Mouse (Mus musculus) ZHBTc4 (cell line): ENCODE results near the gene Sim2.

Source experiments
- DNase-seq: peaks from one replicate; pipeline ENCODE4 v3.0.0-alpha.2; 2011; ENCODE audit warnings: low read depth, low spot score

Sim2 gene

DNA sequence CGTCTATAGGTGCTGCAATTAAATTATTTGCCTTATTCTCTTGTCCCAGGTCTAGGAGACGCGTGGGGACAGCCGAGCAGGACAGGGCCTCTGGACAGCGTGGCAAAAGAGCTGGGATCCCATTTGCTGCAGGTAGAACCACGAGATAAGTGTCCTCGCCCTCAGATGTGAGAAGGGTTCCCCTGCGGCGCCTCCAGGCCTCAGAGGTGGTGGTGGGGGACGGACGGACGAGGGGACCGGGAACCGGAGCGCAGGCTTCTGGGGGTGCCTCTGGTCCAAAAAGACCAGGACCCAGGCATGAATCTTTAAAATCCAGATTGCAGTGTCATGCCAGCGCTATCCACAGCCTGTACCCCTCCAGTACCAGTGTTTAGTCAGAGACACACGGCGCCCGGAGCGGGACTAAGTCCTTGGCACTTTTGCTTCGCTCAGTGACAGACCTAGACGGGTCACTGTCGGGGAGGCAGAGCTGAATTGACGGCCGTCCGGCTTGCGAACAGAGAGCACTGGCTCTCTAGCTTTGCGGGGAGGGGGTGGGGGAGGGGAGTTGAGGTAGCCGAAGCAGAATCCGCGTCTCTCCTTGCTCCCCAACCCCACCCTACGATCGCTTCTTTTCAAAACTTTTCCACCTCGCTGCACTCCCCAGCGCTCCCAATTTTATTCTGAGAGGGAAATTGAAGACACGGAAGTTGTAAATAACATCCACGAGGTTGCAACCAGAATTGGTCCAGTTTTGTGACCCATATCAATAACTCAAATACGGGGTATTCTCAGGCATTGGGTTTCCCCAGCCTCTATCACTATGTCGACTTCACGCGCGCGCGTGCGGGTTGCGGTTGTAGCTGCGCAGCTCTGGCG is 9.7 kb downstream of the Sim2 start:
- DNase-seq, result peak; percentile 51

DNA sequence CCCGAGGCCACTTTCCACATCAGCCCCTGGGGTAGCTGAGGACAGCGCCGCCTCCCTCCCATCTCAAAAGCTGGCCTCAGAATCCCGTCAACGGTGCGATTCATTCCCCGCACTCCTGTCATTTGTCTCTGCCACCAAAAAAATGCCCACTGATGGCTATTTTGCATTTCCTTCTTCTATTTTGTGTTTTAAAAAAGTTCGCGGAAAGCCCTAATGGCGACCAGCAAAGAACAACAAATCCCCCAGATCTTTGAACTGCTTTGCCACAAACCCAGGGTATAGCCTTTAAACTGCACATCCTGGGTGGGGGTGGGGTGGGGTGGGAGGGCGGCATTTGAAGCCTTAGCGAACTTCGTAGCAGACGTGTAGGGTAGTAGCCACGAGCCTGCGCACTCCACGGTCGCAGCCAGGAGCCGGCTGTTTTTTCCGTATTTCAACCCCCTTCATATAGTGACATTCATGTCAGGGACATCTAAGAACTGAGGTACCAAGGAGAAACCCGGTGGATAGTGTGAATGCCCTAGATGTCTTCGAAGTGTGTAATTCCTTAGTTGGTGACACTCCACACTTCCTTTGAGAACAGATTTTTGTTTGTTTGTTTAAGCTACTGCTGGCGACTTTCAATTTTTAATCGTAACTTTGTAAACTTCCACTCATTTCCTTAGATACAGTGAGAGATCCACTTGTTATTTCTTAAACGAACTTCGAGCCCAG is 10.5 kb downstream of the Sim2 start:
- DNase-seq, result no peak

DNA sequence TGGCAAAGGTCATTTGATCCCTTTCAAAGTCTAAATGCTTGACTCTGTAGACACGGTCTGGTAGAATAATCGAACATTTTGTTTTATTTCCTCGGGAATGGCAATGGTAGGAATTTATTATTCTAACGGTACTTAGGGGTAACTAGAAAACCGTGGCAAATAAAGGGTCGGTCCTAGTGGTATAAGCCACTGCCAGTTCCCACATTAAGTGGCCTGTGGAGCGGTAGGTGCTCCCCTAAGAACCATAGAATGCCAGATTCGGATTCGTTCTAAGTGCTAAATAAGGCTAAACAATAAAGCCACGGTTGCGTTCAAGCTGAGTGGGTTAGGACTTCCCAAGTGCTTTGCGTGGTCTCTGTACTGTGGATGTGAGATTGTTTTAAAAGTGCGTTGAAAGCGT is 11.7 kb downstream of the Sim2 start:
- DNase-seq, result no peak

DNA sequence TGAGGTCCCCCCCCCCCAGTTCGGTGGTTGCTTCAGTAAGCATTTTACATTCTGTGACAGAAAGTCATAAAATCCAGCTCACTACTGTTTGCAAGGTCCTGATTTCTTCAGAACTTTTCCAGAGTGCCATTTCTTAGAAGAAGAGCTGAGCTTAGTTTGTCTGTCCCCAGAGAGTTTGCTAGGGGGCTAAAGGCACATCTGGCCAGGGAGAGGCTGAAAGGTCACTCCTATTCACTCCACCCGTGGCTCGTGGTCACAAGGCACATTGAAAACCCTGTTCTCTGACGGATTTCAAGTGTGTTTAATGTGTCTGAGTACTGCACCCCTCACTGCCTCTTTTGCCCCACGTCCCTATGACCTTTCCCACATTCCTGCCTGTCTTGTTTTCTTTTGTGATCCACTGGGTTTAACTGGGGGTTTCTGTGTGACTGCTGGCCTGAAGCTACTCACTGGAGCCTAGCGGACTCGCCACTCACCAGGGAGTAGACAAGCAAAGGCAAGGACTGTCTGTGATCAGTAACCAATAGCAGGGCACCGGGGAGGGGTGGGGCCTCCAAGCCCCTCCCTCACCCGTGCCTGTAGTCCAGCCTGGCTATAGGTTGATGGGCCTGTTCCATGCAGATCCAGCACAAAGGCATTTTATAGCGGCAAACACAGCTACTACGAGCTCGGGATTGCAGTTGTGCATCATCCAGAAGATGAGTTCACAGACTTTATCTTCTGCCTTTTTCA is 13.2 kb downstream of the Sim2 start:
- DNase-seq, result peak; percentile 95

DNA sequence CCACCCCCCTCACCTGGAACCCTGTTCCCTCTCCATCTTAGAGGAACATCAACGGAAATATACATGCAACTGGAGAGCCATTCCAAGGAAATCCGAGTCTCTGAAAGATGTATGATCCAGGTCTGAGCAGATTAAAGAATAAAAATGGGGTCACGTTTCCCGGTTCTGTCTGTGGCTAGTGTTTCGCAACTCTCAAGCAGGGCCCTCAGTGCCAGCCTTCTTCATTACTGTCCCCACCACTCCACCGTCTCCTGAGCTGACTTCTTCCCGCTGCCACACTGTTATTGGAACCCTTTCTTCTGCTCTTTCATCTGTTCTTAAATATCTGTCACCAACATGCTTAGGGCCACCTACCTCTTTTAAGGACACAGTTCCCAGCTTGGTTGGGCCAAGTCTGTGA is 28.4 kb downstream of the Sim2 start:
- no peak for DNase-seq

DNA sequence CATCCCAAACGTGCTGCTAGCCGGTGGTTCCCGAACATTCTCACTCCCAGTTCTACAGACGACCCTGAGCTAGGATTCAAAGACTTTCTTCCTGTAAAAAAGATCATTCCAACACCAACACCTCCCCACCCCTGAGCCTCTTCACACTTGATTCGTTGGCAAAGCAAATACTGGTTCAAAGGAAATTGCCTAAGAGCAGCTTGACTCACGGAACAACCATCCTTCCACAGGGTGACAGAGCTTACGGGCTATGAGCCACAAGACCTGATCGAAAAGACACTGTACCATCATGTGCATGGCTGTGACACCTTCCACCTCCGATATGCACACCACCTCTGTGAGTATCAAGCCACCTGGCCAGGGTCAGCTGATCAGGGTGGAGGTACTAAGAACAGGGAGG is 30.0 kb downstream of the Sim2 start:
- no peak for DNase-seq

DNA sequence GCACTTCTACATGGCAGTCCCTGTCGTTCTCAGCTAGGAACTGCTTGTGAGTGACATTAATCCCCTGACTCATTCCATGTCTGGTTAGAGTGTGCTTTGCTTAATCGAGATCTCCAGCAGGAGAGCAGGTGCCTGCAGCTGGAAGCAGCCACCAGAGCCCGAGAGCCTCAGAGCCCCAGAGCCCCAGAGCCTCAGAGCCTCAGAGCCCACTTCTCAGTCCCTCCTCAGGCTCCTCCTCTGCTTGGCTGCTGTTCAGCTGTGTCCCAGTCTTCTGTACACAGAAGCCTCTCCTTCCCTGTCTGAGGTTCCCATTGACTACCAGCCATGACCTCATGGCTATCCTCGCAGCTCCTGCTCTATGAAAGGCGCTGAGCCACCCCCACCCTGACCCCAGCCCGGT is 32.6 kb downstream of the Sim2 start:
- no peak for DNase-seq

DNA sequence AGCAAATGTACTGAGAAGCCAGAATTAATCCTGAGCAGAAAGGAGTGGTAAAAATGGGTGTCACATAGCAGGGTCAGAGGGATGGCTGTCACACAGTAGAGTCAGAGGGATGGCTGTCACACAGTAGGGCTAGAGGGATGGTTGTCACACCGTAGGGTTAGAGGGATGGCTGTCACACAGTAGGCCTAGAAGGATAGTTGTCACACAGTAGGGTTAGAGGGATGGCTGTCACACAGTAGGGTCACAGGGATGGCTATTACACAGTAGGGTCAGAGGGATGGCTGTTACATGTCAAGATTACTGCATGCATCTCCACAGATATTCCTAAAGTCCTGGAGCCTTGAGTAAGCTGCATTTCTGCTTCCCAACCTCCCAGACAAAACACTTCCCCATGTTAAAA is 33.7 kb downstream of the Sim2 start:
- DNase-seq, result no peak

DNA sequence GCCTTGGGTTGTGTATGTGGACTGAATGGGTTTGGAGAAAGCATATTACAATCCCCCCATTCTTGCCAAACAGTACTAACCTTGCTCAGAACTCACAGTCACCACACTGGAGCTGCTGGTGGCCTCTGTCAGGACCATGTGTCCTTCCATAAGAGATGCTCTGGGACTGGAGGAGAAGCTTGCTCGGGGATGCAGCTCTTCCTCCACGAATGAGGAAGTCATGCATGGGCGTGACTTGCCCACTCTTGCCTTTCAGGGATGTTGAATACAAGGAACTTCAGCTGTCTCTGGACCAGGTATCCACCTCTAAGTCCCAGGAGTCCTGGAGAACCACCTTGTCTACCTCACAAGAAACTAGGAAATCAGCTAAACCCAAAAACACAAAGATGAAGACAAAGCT is 37.6 kb downstream of the Sim2 start:
- no peak for DNase-seq

DNA sequence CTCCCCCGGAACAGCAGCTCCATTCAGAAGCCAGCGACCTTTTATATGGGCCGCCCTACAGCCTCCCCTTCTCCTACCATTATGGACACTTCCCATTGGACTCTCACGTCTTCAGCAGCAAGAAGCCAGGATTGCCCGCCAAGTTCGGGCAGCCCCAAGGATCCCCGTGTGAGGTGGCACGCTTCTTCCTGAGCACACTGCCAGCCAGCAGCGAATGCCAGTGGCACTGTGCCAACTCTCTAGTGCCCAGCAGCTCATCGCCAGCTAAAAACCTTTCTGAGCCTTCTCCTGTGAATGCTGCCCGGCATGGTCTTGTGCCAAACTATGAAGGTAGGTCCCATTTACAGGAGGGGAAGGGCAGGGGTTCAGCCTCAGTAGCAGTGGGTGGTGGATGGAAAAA is 38.5 kb downstream of the Sim2 start:
- DNase-seq, result no peak

DNA sequence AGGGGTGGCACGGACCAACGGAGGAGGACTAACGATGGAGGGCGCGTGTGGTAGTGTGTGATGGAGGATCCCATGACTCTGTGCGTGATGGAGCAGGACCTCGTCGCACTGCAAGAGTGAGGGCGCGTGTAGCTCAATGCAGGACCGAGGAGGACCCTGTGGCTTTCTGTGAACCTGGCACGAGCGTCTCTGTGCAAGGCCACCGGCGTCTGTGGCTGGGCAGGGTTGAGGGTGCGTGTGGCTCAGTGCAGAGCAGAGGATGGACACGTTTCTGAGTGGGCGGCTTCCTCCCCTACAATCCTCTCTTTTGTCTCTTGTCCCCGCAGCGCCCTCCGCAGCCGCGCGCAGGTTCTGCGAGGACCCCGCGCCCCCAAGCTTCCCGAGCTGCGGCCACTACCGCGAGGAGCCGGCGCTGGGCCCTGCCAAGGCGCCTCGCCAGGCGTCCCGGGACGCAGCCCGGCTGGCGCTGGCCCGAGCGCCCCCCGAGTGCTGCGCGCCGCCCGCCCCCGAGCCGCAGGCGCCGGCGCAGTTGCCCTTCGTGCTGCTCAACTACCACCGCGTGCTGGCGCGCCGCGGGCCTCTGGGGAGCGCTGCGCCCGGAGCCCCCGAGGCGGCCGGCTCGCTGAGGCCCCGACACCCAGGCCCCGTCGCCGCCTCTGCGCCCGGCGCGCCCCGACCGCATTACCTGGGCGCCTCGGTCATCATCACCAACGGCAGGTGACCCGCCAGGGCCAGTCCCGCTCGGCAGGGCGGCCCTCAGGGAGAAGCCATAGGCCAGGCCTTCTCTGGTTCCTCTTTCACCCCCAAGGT is 40.6 kb downstream of the Sim2 start:
- peak; percentile 50 for DNase-seq

DNA sequence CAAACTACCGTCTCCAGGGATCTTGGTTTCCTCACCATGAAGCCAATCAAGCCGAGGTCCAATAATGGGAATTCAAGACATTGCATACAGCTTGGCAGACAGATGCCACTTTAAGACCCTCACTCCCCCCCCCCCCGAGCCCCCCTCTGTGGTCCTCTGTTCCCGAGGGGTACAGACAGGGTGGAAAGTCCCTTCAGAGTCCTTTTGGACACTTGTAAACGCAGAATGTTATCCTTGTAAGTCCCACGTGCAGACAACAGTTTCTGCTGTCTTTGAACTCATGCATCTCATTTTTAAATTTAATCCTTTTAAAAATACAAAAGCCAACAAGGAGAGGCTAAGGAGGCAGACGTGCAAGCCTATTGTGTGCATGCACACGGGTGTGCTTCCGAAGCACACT is 41.5 kb downstream of the Sim2 start:
- no peak for DNase-seq

DNA sequence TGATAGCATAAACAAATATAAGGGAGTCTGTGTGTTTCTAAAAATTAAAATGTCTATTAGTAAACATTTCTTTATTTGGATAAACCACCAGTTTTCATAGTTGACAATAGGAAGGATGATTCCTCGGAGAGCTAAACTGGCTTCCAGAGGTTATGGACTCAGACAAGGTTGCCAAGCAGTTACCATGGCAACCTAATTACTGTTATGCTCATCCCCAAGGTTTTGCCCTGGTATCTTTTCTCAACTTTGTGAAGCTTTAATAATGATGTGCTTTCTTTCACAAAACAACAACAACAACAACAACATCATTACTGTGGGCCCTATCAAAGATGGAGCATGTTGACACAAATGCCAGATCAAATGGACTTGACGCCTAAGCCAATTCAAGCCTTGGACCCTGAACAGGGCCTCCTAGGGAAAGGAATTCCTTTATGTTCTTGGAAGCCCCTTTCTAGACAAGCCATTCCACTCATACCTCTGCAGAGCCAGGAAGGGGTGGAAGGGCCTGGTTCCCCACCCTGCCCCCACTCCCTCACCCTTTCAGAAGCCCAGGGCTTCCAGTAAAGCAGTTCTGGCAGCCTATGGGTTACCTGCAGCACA is 43.6 kb downstream of the Sim2 start:
- DNase-seq, result peak; percentile 36

DNA sequence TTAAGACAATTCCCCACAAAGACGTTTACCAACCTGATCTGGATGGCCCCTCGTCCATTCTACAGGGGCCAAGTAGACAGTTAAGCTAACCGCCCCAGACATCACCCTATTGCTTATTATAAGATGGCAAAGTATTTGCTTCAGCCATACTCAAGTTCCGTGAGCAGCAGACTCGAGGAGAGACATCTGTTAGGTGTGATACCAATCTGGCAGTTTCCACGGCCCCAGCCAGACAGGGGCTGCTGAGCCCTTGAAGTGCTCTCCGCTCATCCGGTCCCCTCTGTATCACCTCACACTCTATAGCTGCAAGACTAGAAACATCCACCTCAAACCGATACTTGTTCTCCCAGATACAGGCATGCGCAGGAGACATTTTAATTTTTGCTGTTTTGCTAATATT is 49.5 kb downstream of the Sim2 start:
- no peak for DNase-seq

DNA sequence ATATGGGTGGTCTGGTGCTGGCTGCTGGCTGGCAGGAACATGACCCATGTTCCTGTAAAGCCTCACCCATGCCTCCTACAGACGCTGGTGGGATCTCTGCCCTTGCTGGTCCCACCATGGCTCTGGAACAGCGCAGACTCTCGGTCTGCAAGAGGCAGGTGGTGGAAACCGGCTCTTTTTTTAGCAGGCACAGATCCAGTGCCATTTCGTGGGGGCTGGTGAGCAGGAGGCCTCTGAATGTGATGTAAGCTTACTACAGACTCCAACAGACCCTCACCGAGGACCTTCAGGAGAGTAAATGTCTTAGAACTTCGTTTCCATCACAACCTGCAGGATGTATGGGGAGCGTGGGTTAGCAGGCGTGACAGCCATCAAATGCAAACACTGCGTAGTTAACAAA is 56.0 kb downstream of the Sim2 start:
- no peak for DNase-seq

DNA sequence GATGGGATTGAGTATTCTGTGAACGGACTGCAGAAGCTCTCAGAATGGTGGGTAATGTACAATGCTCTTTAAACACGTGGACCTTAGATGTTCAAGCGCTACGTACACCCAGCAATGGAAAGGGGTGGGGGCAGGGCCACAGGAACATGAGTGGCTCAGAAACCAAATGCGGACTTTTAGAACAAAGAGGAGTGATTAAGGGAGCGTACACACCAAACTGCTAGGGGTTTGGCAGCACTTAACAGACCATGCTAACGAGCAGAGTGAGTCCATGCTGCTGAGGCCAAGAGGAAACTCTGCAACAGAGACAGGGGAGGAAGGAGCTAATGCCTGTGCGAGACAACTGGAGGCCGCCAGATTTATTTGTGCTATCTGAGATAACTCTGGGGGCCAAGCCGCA is 58.6 kb downstream of the Sim2 start:
- peak; percentile 24 for DNase-seq

DNA sequence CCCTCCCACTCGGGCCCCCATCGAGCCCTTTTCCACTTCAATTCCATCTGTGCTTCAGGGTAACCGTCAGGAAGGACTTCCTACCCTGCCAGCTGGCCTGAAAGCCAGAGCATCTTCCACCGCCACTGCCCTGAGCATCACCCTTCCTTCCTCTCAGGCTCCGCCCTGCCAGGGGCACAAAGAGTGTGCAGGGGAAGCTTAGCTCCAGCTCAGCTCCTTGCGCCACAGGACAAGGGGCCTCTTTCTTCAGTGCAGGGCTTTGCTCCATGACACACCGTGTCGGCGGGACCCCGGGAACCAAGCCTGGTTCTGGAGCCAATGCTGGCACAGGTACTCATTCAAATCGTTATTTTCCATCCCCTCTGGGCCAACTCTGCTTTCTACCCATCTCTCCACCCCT is 63.4 kb downstream of the Sim2 start:
- DNase-seq, result peak; percentile 39

DNA sequence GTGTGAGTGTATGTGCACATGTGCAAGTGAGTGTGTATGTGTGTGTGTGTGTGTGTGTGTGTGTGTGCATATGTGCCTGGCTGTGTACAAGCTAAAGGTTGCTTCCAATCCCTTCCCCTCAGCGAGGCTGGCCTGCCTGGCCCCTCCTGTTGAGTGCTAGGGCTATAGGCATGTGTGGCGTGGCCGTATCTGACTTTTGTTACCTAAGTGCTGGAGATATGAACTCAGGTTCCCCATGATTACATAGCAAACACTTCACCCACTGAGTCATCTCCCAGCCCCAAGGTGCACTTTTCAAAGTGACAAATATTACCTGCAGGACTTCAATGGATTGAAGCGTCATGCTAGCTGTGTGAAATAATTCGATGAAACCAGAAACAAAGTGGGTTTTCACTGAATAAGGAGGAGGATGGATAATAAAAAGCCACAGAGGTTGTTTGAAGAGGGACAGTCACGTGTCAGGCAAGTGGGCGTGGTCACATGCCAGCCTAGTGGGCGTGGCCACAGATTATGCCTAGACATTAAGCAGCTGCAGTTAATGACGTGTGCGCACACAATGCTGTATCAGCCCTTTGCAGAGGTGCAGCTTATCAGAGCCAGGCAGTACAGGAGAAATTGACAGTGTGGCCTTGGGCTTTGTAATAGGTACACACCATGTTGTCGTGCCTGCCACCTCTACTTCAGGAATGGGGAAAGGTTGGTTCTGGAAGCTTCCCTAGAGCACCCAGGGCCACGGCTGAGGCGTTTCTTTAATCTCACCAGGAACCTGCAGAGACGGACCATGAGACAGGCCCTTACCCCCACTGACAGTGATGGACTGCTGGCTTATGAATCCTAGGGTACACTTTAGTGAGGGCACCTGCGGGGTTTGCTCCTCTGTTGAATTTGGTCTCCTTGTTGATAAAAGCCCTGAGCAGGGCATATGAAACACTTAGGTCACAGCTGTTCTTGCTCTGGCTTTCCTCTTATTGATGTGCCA is 65.7 kb downstream of the Sim2 start:
- peak; percentile 56 for DNase-seq

DNA sequence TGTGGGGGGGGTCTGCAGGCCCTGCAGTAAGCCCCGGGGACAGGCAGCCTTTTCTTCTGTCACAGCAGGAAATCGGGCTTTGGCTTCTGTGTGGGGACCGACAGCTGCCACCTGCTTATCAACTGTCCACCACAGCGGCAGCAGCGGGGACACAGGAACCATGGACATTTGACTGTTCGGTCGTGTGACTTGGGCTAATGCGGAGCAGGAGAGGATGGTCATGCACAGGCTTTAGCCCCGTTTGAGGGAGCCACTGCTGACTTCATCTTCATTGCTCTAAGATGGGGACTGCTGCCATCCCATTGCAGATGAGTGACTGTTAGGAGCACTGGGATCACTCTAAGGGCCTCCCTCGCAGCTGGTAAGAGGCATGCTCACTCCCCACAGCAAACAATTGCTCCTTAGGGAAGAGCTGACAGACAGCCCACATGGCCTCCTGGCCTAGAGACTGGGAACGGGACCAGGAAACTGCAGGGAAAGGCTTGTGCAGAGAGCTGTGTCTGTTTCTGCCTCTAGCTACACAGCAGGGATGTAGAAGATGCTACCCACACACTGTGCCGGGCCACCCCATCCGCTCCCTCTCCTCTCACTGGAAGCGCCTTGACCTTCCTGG is 70.4 kb downstream of the Sim2 start:
- no peak for DNase-seq

DNA sequence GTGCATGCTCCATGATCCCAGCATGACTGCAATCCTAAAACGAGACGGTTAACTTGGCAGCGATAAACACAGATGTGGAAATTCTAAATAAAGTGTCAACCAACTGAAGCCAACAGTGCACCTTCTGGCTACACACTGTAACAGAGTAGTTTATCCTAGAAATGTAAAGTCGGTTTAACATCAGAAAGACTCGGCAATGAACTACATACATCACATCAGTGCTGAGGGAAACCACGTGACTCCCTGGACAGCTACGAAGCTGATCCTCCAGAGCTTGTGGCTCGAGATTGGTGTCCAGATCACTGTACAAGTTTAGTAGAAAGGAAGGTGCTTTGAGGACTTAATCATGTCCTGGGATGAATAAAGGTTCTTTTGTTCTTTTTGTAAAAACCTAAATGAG is 73.1 kb downstream of the Sim2 start:
- no peak for DNase-seq
